Mouse (Mus musculus) splenic B cell, adult 2 months (primary cell): ENCODE measurements around the gene Pde4dip.
A peak's percentile ranks its signal among the peaks of the same experiment; 100 is the strongest.

Source experiments
- DNase-seq: peaks from one replicate; pipeline ENCODE4 v3.0.0-alpha.2; 2011; ENCODE audit warnings: low read depth, low spot score
- H3K27me3 ChIP-seq: 2 replicates; pipeline ENCODE4 v1.6.1; 2012; ENCODE audit warnings: mild to moderate bottlenecking, low read length, moderate library complexity, mixed read lengths; ENCODE audit not compliant: control insufficient read depth, poor library complexity, insufficient read depth, severe bottlenecking
- H3K36me3 ChIP-seq: 2 replicates; pipeline ENCODE4 v1.6.1; 2012; ENCODE audit warnings: mild to moderate bottlenecking, low read length, moderate library complexity, mixed read lengths; ENCODE audit not compliant: control insufficient read depth, poor library complexity, insufficient read depth, severe bottlenecking

The Pde4dip gene

GRCm38 (mm10) chr3:97888168-97888901 lies at the start of gene Pde4dip:
Gene Pde4dip, minus strand, starts transcription at chr3:97888707.
- no peak for DNase-seq
- Histone ChIP-seq H3K27me3 (no peaks in the 10 kb centered on the region), H3K36me3 (no peaks in the 10 kb centered on the region)

- no peak for DNase-seq
- H3K27me3 ChIP-seq: no peaks in the 10 kb centered on the region
These were observed 49.4 kb upstream of the Pde4dip start for GRCm38 (mm10) chr3:97937945-97938266.

GRCm38 (mm10) chr3:97937068-97937944 lies 48.8 kb upstream of the Pde4dip start:
- no peak for DNase-seq

More at GRCm38 (mm10) chr3:97937945-97938266, 49.4 kb upstream of the Pde4dip start:
- H3K36me3 ChIP-seq: no peaks in the 10 kb centered on the region

GRCm38 (mm10) chr3:97934331-97935300 lies 46.1 kb upstream of the Pde4dip start:
- H3K27me3 ChIP-seq: no peaks in the 10 kb centered on the region
- no peak for DNase-seq
- H3K36me3 ChIP-seq: no peaks in the 10 kb centered on the region

More at GRCm38 (mm10) chr3:97937068-97937944, 48.8 kb upstream of the Pde4dip start:
- Histone ChIP-seq H3K36me3 (no peaks in the 10 kb centered on the region), H3K27me3 (no peaks in the 10 kb centered on the region)

GRCm38 (mm10) chr3:97933811-97934210 lies 45.3 kb upstream of the Pde4dip start:
- Histone ChIP-seq H3K36me3 (no peaks in the 10 kb centered on the region), H3K27me3 (no peaks in the 10 kb centered on the region)
- DNase-seq: no peak

- no peaks in the 10 kb centered on the region for H3K36me3 ChIP-seq
- DNase-seq: peak; percentile 72
- no peaks in the 10 kb centered on the region for H3K27me3 ChIP-seq
These were observed 44.7 kb upstream of the Pde4dip start for GRCm38 (mm10) chr3:97933251-97933650.

- no peaks in the 10 kb centered on the region for H3K27me3 ChIP-seq
- DNase-seq: no peak
- no peaks in the 10 kb centered on the region for H3K36me3 ChIP-seq
These were observed 44.3 kb upstream of the Pde4dip start for GRCm38 (mm10) chr3:97932771-97933170.

- DNase-seq: peak; percentile 79
- Histone ChIP-seq H3K36me3 (no peaks in the 10 kb centered on the region), H3K27me3 (no peaks in the 10 kb centered on the region)
These were observed 43.6 kb upstream of the Pde4dip start for GRCm38 (mm10) chr3:97932131-97932530.

GRCm38 (mm10) chr3:97931310-97931885 lies 42.9 kb upstream of the Pde4dip start:
- H3K27me3 ChIP-seq: no peaks in the 10 kb centered on the region
- DNase-seq: peak; percentile 33
- H3K36me3 ChIP-seq: no peaks in the 10 kb centered on the region

GRCm38 (mm10) chr3:97930787-97931158 lies 42.3 kb upstream of the Pde4dip start:
- H3K27me3 ChIP-seq: no peaks in the 10 kb centered on the region
- no peaks in the 10 kb centered on the region for H3K36me3 ChIP-seq
- DNase-seq: no peak

- DNase-seq: no peak
- Histone ChIP-seq H3K27me3 (no peaks in the 10 kb centered on the region), H3K36me3 (no peaks in the 10 kb centered on the region)
These were observed 41.8 kb upstream of the Pde4dip start for GRCm38 (mm10) chr3:97930141-97930786.

- H3K27me3 ChIP-seq: no peaks in the 10 kb centered on the region
These were observed 40.7 kb upstream of the Pde4dip start for GRCm38 (mm10) chr3:97928968-97929858.

GRCm38 (mm10) chr3:97927322-97927721 lies 38.8 kb upstream of the Pde4dip start:
- H3K27me3 ChIP-seq: no peaks in the 10 kb centered on the region
- 0 out of 2 replicates have a peak, but pooled peaks cover 2% of the 10 kb centered on the region for H3K36me3 ChIP-seq
- no peak for DNase-seq

More at GRCm38 (mm10) chr3:97928968-97929858, 40.7 kb upstream of the Pde4dip start:
- H3K36me3 ChIP-seq: no peaks in the 10 kb centered on the region
- DNase-seq: peak; percentile 92
